Mouse (Mus musculus) C2C12 (cell line): ENCODE data around the gene Map3k12.

Experiments used
- CEBPB ChIP-seq: IDR thresholded peaks from one replicate; pipeline ENCODE4 v1.6.1; 2011; ENCODE audit warnings: low read depth, mild to moderate bottlenecking, control low read depth, moderate library complexity
- CTCF ChIP-seq: IDR thresholded peaks from one replicate; pipeline ENCODE4 v1.5.1; 2011; ENCODE audit not compliant: control insufficient read depth, insufficient read depth, insufficient read length
- MYOG ChIP-seq: IDR thresholded peaks from one replicate; pipeline ENCODE4 v1.6.1; 2011; ENCODE audit not compliant: control insufficient read depth, insufficient read length; ENCODE audit errors: extremely low read depth

- no peak for TF ChIP-seq CTCF
- TF ChIP-seq MYOG, result no peak
- TF ChIP-seq CEBPB, result no peak
Measured at GRCm38 (mm10) chr15:102487664-102488063, 29.2 kb downstream of the Map3k12 start.
